ENCODE assay signal across 8 mouse cellular contexts in genomic region chr5:34169954-34170353, GRCm38 (mm10). TPM values are rescaled to one million over a fixed set of nuclear protein-coding genes. Genes with fewer than 3 reads are reported as not detected.
A peak's percentile ranks its signal among the peaks of the same experiment; 100 is the strongest.
DNase-seq lines count a peak whose midpoint lies in the region; ATAC-seq and TF ChIP-seq lines count a peak whose summit lies in the region.

No protein-coding gene starts in this region.

- no peak for TF ChIP-seq CTCF in G1E (IDR thresholded peaks at IDR 0.05; ENCODE audit: low read depth, low read length)
- TF ChIP-seq CTCF in forebrain, postnatal 0 days (IDR thresholded peaks at IDR 0.05; ENCODE audit: low read depth): no peak
- no peak for TF ChIP-seq CTCF in liver, postnatal 0 days (IDR thresholded peaks at IDR 0.05; ENCODE audit: low read depth)

- 82% methylated on average over 3 of the region's 3 CpGs for WGBS in heart, embryonic 15.5 days
- 79% methylated on average over 3 of the region's 3 CpGs for whole genome bisulfite sequencing in forebrain, postnatal 0 days
- 53% methylated on average over 3 of the region's 3 CpGs for WGBS in liver, postnatal 0 days (ENCODE audit: insufficient replicate concordance)

- H3K9ac ChIP-seq in heart, embryonic 15.5 days: peak overlapping the region; percentile 57
- H3K9ac ChIP-seq in forebrain, postnatal 0 days: peak overlapping the region; percentile 53
- peak overlapping the region; percentile 68 for H3K9ac ChIP-seq in liver, postnatal 0 days (replicated peaks)

- no peak for TF ChIP-seq EP300 in liver, postnatal 0 days (IDR thresholded peaks at IDR 0.05; ENCODE audit: low read depth)

- no peak for ATAC-seq in heart, embryonic 15.5 days (replicated peaks; ENCODE audit: insufficient number of reproducible peaks, insufficient read depth, low FRiP score, low read depth)
- no peak for ATAC-seq in G1E (ENCODE audit: extremely low read depth, insufficient number of reproducible peaks, low FRiP score, poor library complexity, severe bottlenecking)
- ATAC-seq in forebrain, postnatal 0 days: no peak
- ATAC-seq in liver, postnatal 0 days: no peak
- no peak for ATAC-seq in megakaryocyte-erythroid progenitor cell, adult 5-6 weeks (replicated peaks; ENCODE audit: low FRiP score, low TSS enrichment, poor library complexity, severe bottlenecking)
- ATAC-seq in activated CD4-positive, CD25-positive, alpha-beta regulatory T cell, adult 4 months: no peak

- H3K4me2 ChIP-seq in heart, embryonic 15.5 days: peak overlapping the region; percentile 72
- peak overlapping the region; percentile 59 for H3K4me2 ChIP-seq in forebrain, postnatal 0 days (ENCODE audit: low read depth)
- H3K4me2 ChIP-seq in liver, postnatal 0 days (ENCODE audit: low read depth, low read length): peak overlapping the region; percentile 83

- DNase-seq in heart, adult 11 months: no peak
- DNase-seq in G1E (ENCODE audit: low spot score): no peak
- DNase-seq in forebrain, postnatal 0 days: no peak
- DNase-seq in liver, postnatal 0 days: no peak
- DNase-seq in T-cell, adult 2 months (ENCODE audit: low spot score): no peak

- peaks cover 15% of the 10 kb centered on the region for H3K36me3 ChIP-seq in heart, embryonic 15.5 days
- H3K36me3 ChIP-seq in G1E (replicated peaks): peaks cover 15% of the 10 kb centered on the region
- peaks cover 21% of the 10 kb centered on the region for H3K36me3 ChIP-seq in forebrain, postnatal 0 days (ENCODE audit: insufficient read depth)
- H3K36me3 ChIP-seq in liver, postnatal 0 days (replicated peaks; ENCODE audit: insufficient read depth, low read length): peaks cover 22% of the 10 kb centered on the region

- H3K27me3 ChIP-seq in heart, embryonic 15.5 days: no peaks in the 10 kb centered on the region
- H3K27me3 ChIP-seq in G1E (ENCODE audit: insufficient read depth, low read length): peaks cover 2% of the 10 kb centered on the region
- no peaks in the 10 kb centered on the region for H3K27me3 ChIP-seq in forebrain, postnatal 0 days (ENCODE audit: insufficient read depth, low read length)
- no peaks in the 10 kb centered on the region for H3K27me3 ChIP-seq in liver, postnatal 0 days (ENCODE audit: insufficient read depth, low read length)

- no peaks in the 10 kb centered on the region for H3K9me3 ChIP-seq in heart, embryonic 15.5 days (replicated peaks)
- H3K9me3 ChIP-seq in G1E (replicated peaks): no peaks in the 10 kb centered on the region
- H3K9me3 ChIP-seq in forebrain, postnatal 0 days (ENCODE audit: low read length): no peaks in the 10 kb centered on the region
- no peaks in the 10 kb centered on the region for H3K9me3 ChIP-seq in liver, postnatal 0 days (ENCODE audit: low read length)

- peak overlapping the region; percentile 74 for H3K4me3 ChIP-seq in heart, embryonic 15.5 days
- peak overlapping the region; percentile 85 for H3K4me3 ChIP-seq in G1E (ENCODE audit: low read depth, low read length)
- H3K4me3 ChIP-seq in forebrain, postnatal 0 days (ENCODE audit: low read depth, low read length): peak overlapping the region; percentile 53
- H3K4me3 ChIP-seq in liver, postnatal 0 days (ENCODE audit: low read depth, low read length): peak overlapping the region; percentile 81

- peak overlapping the region; percentile 88 for H3K27ac ChIP-seq in heart, embryonic 15.5 days
- H3K27ac ChIP-seq in forebrain, postnatal 0 days (ENCODE audit: low read depth, low read length): peak overlapping the region; percentile 88
- H3K27ac ChIP-seq in liver, postnatal 0 days (ENCODE audit: low read depth): peak overlapping the region; percentile 96

- H3K4me1 ChIP-seq in heart, embryonic 15.5 days (replicated peaks): peaks cover 17% of the 10 kb centered on the region
- H3K4me1 ChIP-seq in G1E (ENCODE audit: insufficient read depth, low read depth, low read length): peaks cover 23% of the 10 kb centered on the region
- H3K4me1 ChIP-seq in forebrain, postnatal 0 days (ENCODE audit: insufficient read depth): no peaks in the 10 kb centered on the region
- peaks cover 19% of the 10 kb centered on the region for H3K4me1 ChIP-seq in liver, postnatal 0 days (ENCODE audit: insufficient read depth)

RNA-seq across cellular contexts. Expression of gene Haus3, which starts 0.6 kb away (rescaled TPM):
- 21.2 and 22.1 TPM in 2 replicates for polyA plus RNA-seq in heart, embryonic 15.5 days (2015; fragmentation: Nextera tagmentation; extraction: Ambion mirVana)
- total RNA-seq in G1E (2014; fragmentation: Nextera tagmentation) (85.7 and 94.2 TPM in 2 replicates), G1E (2017) (111 and 121 TPM in 2 replicates)
- 1.3 and 2.0 TPM in 2 replicates for polyA plus RNA-seq in G1E (2012)
- 6.0 and 11.4 TPM in 2 replicates for total RNA-seq in forebrain, postnatal 0 days (2014; rRNA removed)
- 7.9 and 9.1 TPM in 2 replicates for polyA plus RNA-seq in forebrain, postnatal 0 days (2015; fragmentation: Nextera tagmentation; extraction: Ambion mirVana)
- polyA plus RNA-seq in liver, postnatal 0 days (2015; fragmentation: Nextera tagmentation; extraction: Ambion mirVana): 12.3 and 14.0 TPM in 2 replicates
- total RNA-seq in megakaryocyte-erythroid progenitor cell, adult 5-6 weeks (2014; fragmentation: Nextera tagmentation): 45.3 and 52.4 TPM in 2 replicates
- total RNA-seq in megakaryocyte-erythroid progenitor cell, adult 5-6 weeks (2017): 83.0 and 139 TPM in 2 replicates
- 10 to 100 TPM; 76.9 to 90.0 TPM for polyA plus RNA-seq in activated CD4-positive, CD25-positive, alpha-beta regulatory T cell, adult 4 months (2017; shearing (Covaris generic))

RNA-seq across cellular contexts. Expression of gene Poln, which starts 0.7 kb away (rescaled TPM):
- 0.45 and 0.52 TPM in 2 replicates for polyA plus RNA-seq in heart, embryonic 15.5 days (2015; fragmentation: Nextera tagmentation; extraction: Ambion mirVana)
- total RNA-seq in G1E (2014; fragmentation: Nextera tagmentation) (0.83 TPM in 1 of 2 replicates, not detected in the other), G1E (2017) (2.9 and 3.4 TPM in 2 replicates)
- polyA plus RNA-seq in G1E (2012): not detected in 2 replicates
- 0.05 and 0.15 TPM in 2 replicates for total RNA-seq in forebrain, postnatal 0 days (2014; rRNA removed)
- polyA plus RNA-seq in forebrain, postnatal 0 days (2015; fragmentation: Nextera tagmentation; extraction: Ambion mirVana): 0.13 and 0.48 TPM in 2 replicates
- 0.38 and 0.47 TPM in 2 replicates for polyA plus RNA-seq in liver, postnatal 0 days (2015; fragmentation: Nextera tagmentation; extraction: Ambion mirVana)
- 0.26 and 3.1 TPM in 2 replicates for total RNA-seq in megakaryocyte-erythroid progenitor cell, adult 5-6 weeks (2014; fragmentation: Nextera tagmentation)
- total RNA-seq in megakaryocyte-erythroid progenitor cell, adult 5-6 weeks (2017): 2.6 and 6.3 TPM in 2 replicates
- polyA plus RNA-seq in activated CD4-positive, CD25-positive, alpha-beta regulatory T cell, adult 4 months (2017; shearing (Covaris generic)): under 1 TPM; 0.28 to 0.94 TPM

RNA-seq across cellular contexts. Expression of gene Mxd4, which starts 17.6 kb away (rescaled TPM):
- polyA plus RNA-seq in heart, embryonic 15.5 days (2015; fragmentation: Nextera tagmentation; extraction: Ambion mirVana): 22.3 and 28.6 TPM in 2 replicates
- total RNA-seq in G1E (2014; fragmentation: Nextera tagmentation) (9.8 and 12.8 TPM in 2 replicates), G1E (2017) (28.4 and 38.6 TPM in 2 replicates)
- 15.0 and 17.9 TPM in 2 replicates for polyA plus RNA-seq in G1E (2012)
- total RNA-seq in forebrain, postnatal 0 days (2014; rRNA removed): 75.9 and 88.9 TPM in 2 replicates
- 18.1 and 23.7 TPM in 2 replicates for polyA plus RNA-seq in forebrain, postnatal 0 days (2015; fragmentation: Nextera tagmentation; extraction: Ambion mirVana)
- polyA plus RNA-seq in liver, postnatal 0 days (2015; fragmentation: Nextera tagmentation; extraction: Ambion mirVana): 7.5 and 9.4 TPM in 2 replicates
- total RNA-seq in megakaryocyte-erythroid progenitor cell, adult 5-6 weeks (2014; fragmentation: Nextera tagmentation): 32.3 and 34.4 TPM in 2 replicates
- total RNA-seq in megakaryocyte-erythroid progenitor cell, adult 5-6 weeks (2017): 9.5 and 14.7 TPM in 2 replicates
- polyA plus RNA-seq in activated CD4-positive, CD25-positive, alpha-beta regulatory T cell, adult 4 months (2017; shearing (Covaris generic)): 100 to 1,000 TPM; 112 to 135 TPM
